Mouse (Mus musculus) left cerebral cortex, postnatal 36 days (tissue): ENCODE results near the gene Pi4k2b. TPM values are rescaled to one million over a fixed set of nuclear protein-coding genes. Genes with fewer than 3 reads are reported as not detected.

ENCODE experiments used
- total RNA-seq, 2 experiments: library from RNA; stranded (reverse); gene quantifications; 2 replicates each; pipeline ENCODE4 v1.2.3; 2021

The Pi4k2b gene
- total RNA-seq, 2 experiments from 2014 or later: 2.2 to 2.3 TPM

Other genes starting within 250 kb of the Pi4k2b start
- gene Lgi2, start 175.1 kb upstream of the Pi4k2b start, total RNA-seq: 10 to 100 TPM; 52.5 to 56.3 TPM
- gene Sepsecs, start 71.9 kb upstream of the Pi4k2b start, total RNA-seq: 10 to 100 TPM in 1 of 2 experiments, 1 to 10 TPM in 1; 9.4 to 12.2 TPM
- 10 to 100 TPM in 1 of 2 experiments, 1 to 10 TPM in 1; 9.0 to 10.5 TPM for gene Zcchc4, start 33.8 kb downstream of the Pi4k2b start, total RNA-seq
- gene Anapc4, start 92.4 kb downstream of the Pi4k2b start, total RNA-seq: 10 to 100 TPM; 58.8 to 69.1 TPM